Mouse (Mus musculus) spleen, adult 10 weeks (tissue): ENCODE data around the gene Olfr275. TPM values are rescaled to one million over a fixed set of nuclear protein-coding genes. Genes with fewer than 3 reads are reported as not detected.

Experiments
- polyA plus RNA-seq: library from polyadenylated mRNA; stranded (reverse); fragments of 350-450 nt; fragmentation: Illumina TruSeq; extraction: RNeasy Lipid Tissue Mini Kit (QIAGEN cat#74804); gene quantifications from one replicate; pipeline ENCODE4 v1.2.3, GENCODE M21; 2015; ENCODE audit warnings: low replicate concordance; ENCODE audit not compliant: insufficient read depth

Gene Olfr275
- polyA plus RNA-seq: not detected

DNA sequence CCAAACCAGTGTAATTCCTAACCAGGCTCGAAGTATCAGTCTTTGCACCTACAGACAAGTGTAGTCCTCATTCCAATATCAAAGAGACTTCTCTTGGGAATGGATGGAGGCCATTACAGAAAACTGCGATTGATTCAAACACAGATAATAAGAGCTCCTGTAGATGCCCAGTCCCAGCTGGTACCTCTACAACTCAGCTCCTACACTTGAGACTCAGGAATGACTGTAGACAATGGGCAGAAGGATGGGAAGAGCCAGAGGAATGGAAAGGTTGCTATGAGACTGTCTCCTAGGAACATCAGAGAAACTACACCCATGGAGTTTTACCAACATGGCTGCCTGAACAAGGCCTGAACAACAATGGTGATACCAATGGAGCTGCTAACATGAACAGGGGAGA, at the start of gene Olfr275:
Olfr275 (plus strand) TSS at position 301 of the 400 bp plus-strand sequence.

DNA sequence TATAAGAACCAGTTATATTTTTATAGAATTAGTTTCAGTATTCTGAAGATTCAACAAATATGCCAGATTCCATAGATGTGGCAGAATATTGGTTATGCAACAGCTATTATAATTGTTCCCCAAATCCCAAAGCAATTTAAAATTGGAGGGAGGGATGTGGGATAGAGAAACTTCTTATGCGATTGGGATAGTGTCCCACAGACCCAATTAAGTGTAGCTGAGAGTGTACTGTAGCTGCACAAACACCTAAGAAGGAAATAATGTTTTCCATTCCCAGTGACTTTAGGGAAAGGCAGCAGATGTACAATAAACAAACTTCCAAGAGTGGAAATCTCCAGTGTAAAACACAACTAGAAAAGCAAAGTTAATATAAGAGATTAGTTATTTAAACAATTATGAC, 44.7 kb downstream of the Olfr275 start, which contains the start of gene Olfr273:
Olfr273 (minus strand) TSS at position 101 of the 400 bp plus-strand sequence.

Other genes starting within 250 kb of the Olfr275 start
- gene Toporsl, start 218.3 kb upstream of the Olfr275 start, polyA plus RNA-seq: not detected
- not detected for gene Olfr273, start 44.6 kb downstream of the Olfr275 start, polyA plus RNA-seq
- gene Olfr272, start 104.6 kb downstream of the Olfr275 start, polyA plus RNA-seq: not detected
- not detected for gene Olfr270, start 149.9 kb downstream of the Olfr275 start, polyA plus RNA-seq
- not detected for gene Nipsnap3a, start 174.7 kb downstream of the Olfr275 start, polyA plus RNA-seq
- gene Nipsnap3b, start 197.3 kb downstream of the Olfr275 start, polyA plus RNA-seq: 45.1 TPM